Mouse (Mus musculus): ENCODE data around the gene Wscd1. TPM values are rescaled to one million over a fixed set of nuclear protein-coding genes. Genes with fewer than 3 reads are reported as not detected.

The Wscd1 gene
- polyA plus RNA-seq (2014; fragmentation: Illumina TruSeq; extraction: RNeasy Lipid Tissue Mini Kit (QIAGEN cat#74804); ENCODE audit: low read depth, low replicate concordance) = 5.9 TPM

DNA sequence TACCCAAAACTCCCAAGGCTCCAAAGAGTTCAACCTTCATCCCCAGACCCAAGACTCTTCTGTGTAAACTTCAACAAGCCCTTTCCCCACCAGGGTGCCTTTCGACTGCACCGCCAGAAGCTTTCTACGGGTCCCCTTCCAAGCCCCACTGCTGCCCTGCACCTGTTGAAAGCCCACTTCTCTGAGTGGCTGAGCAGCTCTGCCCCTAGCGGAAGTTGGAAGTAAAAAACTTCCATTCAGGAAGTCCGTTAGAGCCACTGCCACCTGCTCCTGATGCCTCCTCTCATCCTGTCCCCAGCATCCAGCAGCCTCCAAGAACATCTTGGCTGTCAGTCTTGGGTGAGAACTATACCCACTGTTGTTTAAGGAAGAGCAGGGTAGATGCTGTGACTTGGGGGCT is at the start of gene Wscd1:
Gene Wscd1 (plus strand): TSS at position 250 of the 400 bp plus-strand sequence.

All from heart, adult 10 weeks (tissue).